Mouse (Mus musculus) heart, embryonic 13.5 days (tissue): ENCODE results near the gene Gnai2. TPM values are rescaled to one million over a fixed set of nuclear protein-coding genes. Genes with fewer than 3 reads are reported as not detected.

ENCODE experiments used
- ATAC-seq: fragments of 200-750 bp; cut with Nextera tagmentation; 2 replicates; pipeline ENCODE4 v1.8.0; 2017; ENCODE audit warnings: moderate TSS enrichment; ENCODE audit not compliant: insufficient number of reproducible peaks, low FRiP score, low TSS enrichment; ENCODE audit errors: extremely low read depth
- H3K27ac ChIP-seq: fragments of 300-500 bp; sonication (generic); replicated peaks from 2 replicates; pipeline ENCODE4 v1.5.1; 2015; ENCODE audit warnings: moderate library complexity, mild to moderate bottlenecking, inconsistent platforms
- H3K27me3 ChIP-seq: fragments of 300-500 bp; sonication (generic); replicated peaks from 2 replicates; pipeline ENCODE4 v1.6.1; 2015; ENCODE audit warnings: mild to moderate bottlenecking, inconsistent platforms
- H3K36me3 ChIP-seq: fragments of 300-500 bp; sonication (generic); 2 replicates; pipeline ENCODE4 v1.6.1; 2015; ENCODE audit warnings: mild to moderate bottlenecking, inconsistent platforms
- H3K4me1 ChIP-seq: fragments of 300-500 bp; sonication (generic); 2 replicates; pipeline ENCODE4 v1.6.1; 2015; ENCODE audit warnings: inconsistent platforms
- H3K4me2 ChIP-seq: fragments of 300-500 bp; sonication (generic); 2 replicates; pipeline ENCODE4 v1.6.1; 2015; ENCODE audit warnings: inconsistent platforms, mild to moderate bottlenecking, moderate library complexity
- H3K4me3 ChIP-seq: fragments of 300-500 bp; sonication (generic); 2 replicates; pipeline ENCODE4 v1.5.1; 2015; ENCODE audit warnings: moderate library complexity, mild to moderate bottlenecking, inconsistent platforms
- H3K9ac ChIP-seq: fragments of 300-500 bp; sonication (generic); 2 replicates; pipeline ENCODE4 v1.6.1; 2015; ENCODE audit warnings: inconsistent platforms, mild to moderate bottlenecking, moderate library complexity
- H3K9me3 ChIP-seq: fragments of 300-500 bp; sonication (generic); 2 replicates; pipeline ENCODE4 v1.6.1; 2016; ENCODE audit warnings: inconsistent platforms
- whole genome bisulfite sequencing: fragments of 180-500 bp; shearing (Covaris S2); methylation state at CpG from one replicate; pipeline ENCODE4 v1.1.7; 2015; ENCODE audit warnings: mixed read lengths; 5-methylcytosine and 5-hydroxymethylcytosine counted together
- polyA plus RNA-seq: library from polyadenylated mRNA; unstranded; fragments of >200 nt; fragmentation: Nextera tagmentation; extraction: Ambion mirVana; gene quantifications from 2 replicates; pipeline ENCODE4 v1.2.1, GENCODE M21; 2015

Gene Gnai2
- polyA plus RNA-seq, 1 experiment from 2014 or later: 387 TPM

GRCm38 (mm10) chr9:107629901-107630425 is 5.2 kb downstream of the Gnai2 start:
- Histone ChIP-seq H3K4me1 (peaks cover 81% of the 10 kb centered on the region), H3K9ac (peak overlapping the region; percentile 95), H3K27me3 (no peaks in the 10 kb centered on the region), H3K36me3 (peaks cover 42% of the 10 kb centered on the region), H3K4me3 (peak overlapping the region; percentile 5; the same call in 1 of the 2 replicates), H3K27ac (peak overlapping the region; percentile 84), H3K4me2 (peak overlapping the region; percentile 46), H3K9me3 (no peaks in the 10 kb centered on the region)
- no peak for ATAC-seq
- WGBS: 31% methylated on average over 14 of the region's 14 CpGs

GRCm38 (mm10) chr9:107629411-107629730 is 5.8 kb downstream of the Gnai2 start:
- Histone ChIP-seq H3K4me2 (peak overlapping the region; percentile 46), H3K27ac (peak overlapping the region; percentile 84), H3K4me3 (no peak overlapping the region), H3K27me3 (no peaks in the 10 kb centered on the region), H3K9me3 (no peaks in the 10 kb centered on the region), H3K36me3 (peaks cover 48% of the 10 kb centered on the region), H3K9ac (peak overlapping the region; percentile 95), H3K4me1 (peaks cover 87% of the 10 kb centered on the region)
- ATAC-seq: no peak
- 47% methylated on average over 4 of the region's 4 CpGs for WGBS

GRCm38 (mm10) chr9:107628721-107629410 is 6.3 kb downstream of the Gnai2 start:
- H3K27me3 ChIP-seq: no peaks in the 10 kb centered on the region
- ATAC-seq: no peak
- H3K4me2 ChIP-seq: peak overlapping the region; percentile 46
- no peaks in the 10 kb centered on the region for H3K9me3 ChIP-seq
- H3K4me1 ChIP-seq: peaks cover 92% of the 10 kb centered on the region
- 0 out of 2 replicates have a peak overlapping the region, but pooled peaks have one; percentile 1 for H3K4me3 ChIP-seq
- H3K27ac ChIP-seq: peak overlapping the region; percentile 84
- H3K9ac ChIP-seq: peak overlapping the region; percentile 95
- WGBS: 46% methylated on average over 14 of the region's 15 CpGs
- H3K36me3 ChIP-seq: peaks cover 52% of the 10 kb centered on the region

- peak overlapping the region; percentile 95 for H3K9ac ChIP-seq
- 28% methylated on average over 20 of the region's 20 CpGs for WGBS
Measured at GRCm38 (mm10) chr9:107627387-107628255, 7.5 kb downstream of the Gnai2 start.

GRCm38 (mm10) chr9:107626844-107627277 is 8.3 kb downstream of the Gnai2 start:
- Histone ChIP-seq H3K27ac (peak overlapping the region; percentile 84), H3K9me3 (no peaks in the 10 kb centered on the region), H3K27me3 (no peaks in the 10 kb centered on the region), H3K9ac (peak overlapping the region; percentile 95), H3K4me3 (0 out of 2 replicates have a peak overlapping the region, but pooled peaks have one; percentile 13), H3K4me1 (peaks cover 92% of the 10 kb centered on the region), H3K36me3 (peaks cover 63% of the 10 kb centered on the region), H3K4me2 (peak overlapping the region; percentile 50)
- ATAC-seq: peak; percentile 38
- 0% methylated on average over 2 of the region's 2 CpGs for whole genome bisulfite sequencing

More at GRCm38 (mm10) chr9:107627387-107628255, 7.5 kb downstream of the Gnai2 start:
- H3K9me3 ChIP-seq: no peaks in the 10 kb centered on the region
- H3K4me1 ChIP-seq: peaks cover 94% of the 10 kb centered on the region
- H3K27me3 ChIP-seq: no peaks in the 10 kb centered on the region
- H3K4me2 ChIP-seq: peak overlapping the region; percentile 50
- ATAC-seq: no peak
- 0 out of 2 replicates have a peak overlapping the region, but pooled peaks have one; percentile 1 for H3K4me3 ChIP-seq
- peaks cover 62% of the 10 kb centered on the region for H3K36me3 ChIP-seq
- H3K27ac ChIP-seq: peak overlapping the region; percentile 84

- Histone ChIP-seq H3K9ac (peak overlapping the region; percentile 95), H3K4me2 (peak overlapping the region; percentile 50), H3K27ac (peak overlapping the region; percentile 84), H3K27me3 (no peaks in the 10 kb centered on the region), H3K36me3 (peaks cover 62% of the 10 kb centered on the region), H3K4me1 (peaks cover 92% of the 10 kb centered on the region), H3K4me3 (0 out of 2 replicates have a peak overlapping the region, but pooled peaks have one; percentile 13), H3K9me3 (no peaks in the 10 kb centered on the region)
- ATAC-seq: no peak
- 42% methylated on average over 14 of the region's 15 CpGs for WGBS
Measured at GRCm38 (mm10) chr9:107626158-107626843, 8.9 kb downstream of the Gnai2 start.

- Histone ChIP-seq H3K4me3 (no peak overlapping the region), H3K9ac (peak overlapping the region; percentile 61), H3K9me3 (no peaks in the 10 kb centered on the region), H3K36me3 (peaks cover 60% of the 10 kb centered on the region), H3K27ac (peak overlapping the region; percentile 84), H3K4me2 (no peak overlapping the region), H3K27me3 (no peaks in the 10 kb centered on the region), H3K4me1 (peaks cover 92% of the 10 kb centered on the region)
- ATAC-seq: no peak
- 86% methylated on average over 12 of the region's 12 CpGs for WGBS
Measured at GRCm38 (mm10) chr9:107625351-107626128, 9.6 kb downstream of the Gnai2 start.

DNA sequence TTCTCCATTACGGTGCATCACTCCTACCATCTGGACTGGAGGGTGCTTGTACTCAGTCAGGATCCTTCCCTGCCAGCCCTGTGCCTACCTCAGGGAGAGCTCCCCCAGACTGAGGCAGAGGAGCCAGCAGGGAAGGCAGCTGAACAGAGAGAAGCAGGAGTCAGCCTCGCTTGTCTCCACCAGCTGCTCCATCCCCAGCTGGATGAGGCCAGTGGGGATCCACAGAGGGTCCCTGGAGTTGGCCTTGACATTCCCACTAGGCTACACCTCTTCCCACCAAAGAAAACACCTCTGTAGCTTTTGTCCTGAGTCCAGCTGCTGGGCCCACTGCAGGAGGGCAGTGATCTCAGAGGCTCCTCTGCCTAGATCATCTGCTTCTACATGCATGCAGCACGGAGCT is 10.2 kb downstream of the Gnai2 start:
- 82% methylated on average over 3 of the region's 3 CpGs for WGBS
- H3K9ac ChIP-seq: peak overlapping the region; percentile 61
- no peak overlapping the region for H3K4me3 ChIP-seq
- no peaks in the 10 kb centered on the region for H3K27me3 ChIP-seq
- ATAC-seq: no peak
- no peaks in the 10 kb centered on the region for H3K9me3 ChIP-seq
- H3K4me2 ChIP-seq: no peak overlapping the region
- peaks cover 66% of the 10 kb centered on the region for H3K36me3 ChIP-seq
- peaks cover 92% of the 10 kb centered on the region for H3K4me1 ChIP-seq
- peak overlapping the region; percentile 84 for H3K27ac ChIP-seq

DNA sequence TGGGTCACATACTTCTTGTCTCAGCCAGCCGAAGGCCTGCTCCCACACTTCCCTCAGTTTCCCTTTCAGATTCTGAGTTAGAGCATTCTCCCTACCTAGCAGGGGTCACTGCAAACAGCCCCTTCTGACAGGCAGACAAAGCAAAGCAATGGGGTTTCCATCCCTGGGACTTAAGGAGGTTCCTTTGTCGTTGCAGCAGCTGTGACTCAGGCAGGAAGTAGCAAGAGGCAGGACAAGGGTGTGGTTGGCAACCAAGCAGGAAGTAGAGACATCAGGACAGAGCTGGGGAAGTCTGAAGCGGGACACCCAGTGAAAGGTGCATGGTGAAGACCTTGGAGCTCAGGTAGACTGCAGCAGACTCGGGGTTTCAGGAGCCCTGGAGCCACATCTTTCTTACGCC is 10.6 kb downstream of the Gnai2 start:
- Histone ChIP-seq H3K27me3 (no peaks in the 10 kb centered on the region), H3K4me2 (0 out of 2 replicates have a peak overlapping the region, but pooled peaks have one; percentile 3), H3K4me3 (no peak overlapping the region), H3K27ac (peak overlapping the region; percentile 84), H3K4me1 (peaks cover 92% of the 10 kb centered on the region), H3K9me3 (no peaks in the 10 kb centered on the region), H3K9ac (peak overlapping the region; percentile 61), H3K36me3 (peaks cover 67% of the 10 kb centered on the region)
- WGBS: 66% methylated on average over 5 of the region's 5 CpGs
- no peak for ATAC-seq

GRCm38 (mm10) chr9:107620954-107621353 is 14.2 kb downstream of the Gnai2 start:
- no peak for ATAC-seq
- peak overlapping the region; percentile 95 for H3K27ac ChIP-seq
- H3K36me3 ChIP-seq: peaks cover 89% of the 10 kb centered on the region
- H3K9ac ChIP-seq: peak overlapping the region; percentile 50; the same call in 1 of the 2 replicates
- H3K27me3 ChIP-seq: no peaks in the 10 kb centered on the region
- H3K4me1 ChIP-seq: peaks cover 78% of the 10 kb centered on the region
- no peaks in the 10 kb centered on the region for H3K9me3 ChIP-seq
- no peak overlapping the region for H3K4me2 ChIP-seq
- H3K4me3 ChIP-seq: no peak overlapping the region
